Mouse (Mus musculus): ENCODE data around the gene Mdk. TPM values are rescaled to one million over a fixed set of nuclear protein-coding genes. Genes with fewer than 3 reads are reported as not detected.

Gene Mdk
- polyA plus RNA-seq (2012; rRNA removed), result 2.7 and 3.1 TPM in 2 replicates

GRCm38 (mm10) chr2:91932160-91932711 lies at the start of gene Mdk:
Gene Mdk (minus strand): TSS chr2:91932297.
- WGBS, result 19% methylated on average over 16 of the region's 16 CpGs
- no peak within 1 kb of the TSS for H3K27ac ChIP-seq (ENCODE audit: insufficient read depth, low read length)
- H3K4me1 ChIP-seq (ENCODE audit: control insufficient read depth, insufficient read depth, insufficient read length), result peaks cover 10% of the 10 kb centered on the region
- peaks cover 38% of the 10 kb centered on the region for H3K36me3 ChIP-seq (ENCODE audit: control insufficient read depth, insufficient read depth, low read length)
- H3K27me3 ChIP-seq (ENCODE audit: control insufficient read depth, insufficient read depth, low read length), result peaks cover 4% of the 10 kb centered on the region; the same call in 1 of the 2 replicates
- TF ChIP-seq CTCF (IDR thresholded peaks at IDR 0.05; ENCODE audit: extremely low read depth, insufficient read depth, insufficient read length, insufficient replicate concordance) (no peak), POLR2A (IDR thresholded peaks at IDR 0.05; ENCODE audit: low read depth, low read length) (no peak)
- DNase-seq (ENCODE audit: low read depth in 1 of 2, low spot score in 2 of 2), result no peak
- H3K4me3 ChIP-seq (ENCODE audit: extremely low read depth, insufficient read depth, insufficient read length), result no peak within 1 kb of the TSS

- Histone ChIP-seq H3K4me1 (ENCODE audit: control insufficient read depth, insufficient read depth, insufficient read length) (peaks cover 11% of the 10 kb centered on the region), H3K27ac (ENCODE audit: insufficient read depth, low read length) (no peak overlapping the region), H3K36me3 (ENCODE audit: control insufficient read depth, insufficient read depth, low read length) (no peaks in the 10 kb centered on the region), H3K4me3 (ENCODE audit: extremely low read depth, insufficient read depth, insufficient read length) (no peak overlapping the region), H3K27me3 (ENCODE audit: control insufficient read depth, insufficient read depth, low read length) (peaks cover 5% of the 10 kb centered on the region)
- 93% methylated on average over 5 of the region's 5 CpGs for whole genome bisulfite sequencing
- no peak for DNase-seq (ENCODE audit: low read depth in 1 of 2, low spot score in 2 of 2)
- TF ChIP-seq CTCF (IDR thresholded peaks at IDR 0.05; ENCODE audit: extremely low read depth, insufficient read depth, insufficient read length, insufficient replicate concordance) (no peak), POLR2A (IDR thresholded peaks at IDR 0.05; ENCODE audit: low read depth, low read length) (no peak)
Measured at GRCm38 (mm10) chr2:91980830-91981229, 48.7 kb upstream of the Mdk start.

DNA sequence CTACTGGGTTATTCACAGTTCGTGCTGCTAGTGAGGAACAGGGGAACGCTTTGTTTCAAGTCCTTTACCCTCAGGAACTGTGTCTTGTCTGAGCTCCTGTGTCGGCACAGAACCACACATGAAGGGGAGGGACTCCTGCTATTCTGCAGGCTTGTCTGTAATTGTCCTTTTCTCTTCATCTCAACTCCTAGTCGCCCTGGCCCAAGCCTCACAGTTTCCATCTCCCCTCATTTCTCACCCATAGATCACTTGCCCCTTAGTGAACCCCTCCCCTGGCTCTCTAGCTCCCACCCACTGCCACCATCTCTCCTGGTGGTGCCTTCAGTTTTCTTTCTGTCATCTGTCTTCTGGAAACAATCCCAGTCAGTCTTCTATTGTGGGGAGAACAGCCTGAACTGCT lies 48.1 kb upstream of the Mdk start:
- H3K27ac ChIP-seq (ENCODE audit: insufficient read depth, low read length), result no peak overlapping the region
- no peaks in the 10 kb centered on the region for H3K36me3 ChIP-seq (ENCODE audit: control insufficient read depth, insufficient read depth, low read length)
- H3K4me3 ChIP-seq (ENCODE audit: extremely low read depth, insufficient read depth, insufficient read length), result no peak overlapping the region
- TF ChIP-seq POLR2A (IDR thresholded peaks at IDR 0.05; ENCODE audit: low read depth, low read length) (no peak), CTCF (IDR thresholded peaks at IDR 0.05; ENCODE audit: extremely low read depth, insufficient read depth, insufficient read length, insufficient replicate concordance) (no peak)
- H3K27me3 ChIP-seq (ENCODE audit: control insufficient read depth, insufficient read depth, low read length), result peaks cover 10% of the 10 kb centered on the region
- 72% methylated on average over 4 of the region's 4 CpGs for WGBS
- no peak for DNase-seq (ENCODE audit: low read depth in 1 of 2, low spot score in 2 of 2)
- peaks cover 14% of the 10 kb centered on the region for H3K4me1 ChIP-seq (ENCODE audit: control insufficient read depth, insufficient read depth, insufficient read length)

GRCm38 (mm10) chr2:91978547-91978946 lies 46.5 kb upstream of the Mdk start:
- H3K4me3 ChIP-seq (ENCODE audit: extremely low read depth, insufficient read depth, insufficient read length), result no peak overlapping the region
- no peaks in the 10 kb centered on the region for H3K36me3 ChIP-seq (ENCODE audit: control insufficient read depth, insufficient read depth, low read length)
- no peak overlapping the region for H3K27ac ChIP-seq (ENCODE audit: insufficient read depth, low read length)
- DNase-seq (ENCODE audit: low read depth in 1 of 2, low spot score in 2 of 2), result no peak
- H3K27me3 ChIP-seq (ENCODE audit: control insufficient read depth, insufficient read depth, low read length), result peaks cover 12% of the 10 kb centered on the region
- peaks cover 8% of the 10 kb centered on the region for H3K4me1 ChIP-seq (ENCODE audit: control insufficient read depth, insufficient read depth, insufficient read length)
- TF ChIP-seq CTCF (IDR thresholded peaks at IDR 0.05; ENCODE audit: extremely low read depth, insufficient read depth, insufficient read length, insufficient replicate concordance), result no peak
- no peak for TF ChIP-seq POLR2A (IDR thresholded peaks at IDR 0.05; ENCODE audit: low read depth, low read length)
- WGBS, result 52% methylated on average over 2 of the region's 2 CpGs

DNA sequence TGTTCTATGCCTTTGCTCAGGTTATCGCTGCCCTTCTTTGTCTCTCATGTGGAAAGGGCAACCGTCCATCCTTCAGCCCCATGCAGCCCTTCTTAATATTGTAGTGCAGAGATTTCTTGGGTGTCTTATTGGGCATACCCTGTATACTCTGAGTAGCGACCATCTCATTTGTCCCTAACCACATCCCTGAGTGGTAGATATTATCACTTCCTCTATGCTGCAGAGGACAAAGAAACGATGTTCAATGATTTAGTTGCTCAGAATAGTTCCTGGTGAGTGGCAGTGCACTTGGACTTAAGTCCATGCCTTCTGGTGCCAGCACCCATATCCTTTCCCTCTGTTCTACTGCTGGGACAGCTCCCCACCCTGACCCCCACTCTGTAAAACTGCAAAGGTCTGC lies 45.9 kb upstream of the Mdk start:
- H3K4me3 ChIP-seq (ENCODE audit: extremely low read depth, insufficient read depth, insufficient read length), result no peak overlapping the region
- peaks cover 8% of the 10 kb centered on the region for H3K4me1 ChIP-seq (ENCODE audit: control insufficient read depth, insufficient read depth, insufficient read length)

GRCm38 (mm10) chr2:91975581-91976541 lies 43.8 kb upstream of the Mdk start, which contains the start of gene Dgkz:
Gene Dgkz (minus strand): TSS chr2:91975864.
- H3K36me3 ChIP-seq (ENCODE audit: control insufficient read depth, insufficient read depth, low read length), result no peaks in the 10 kb centered on the region
- peak within 1 kb of the TSS; percentile 38; the same call in 1 of the 2 replicates for H3K4me3 ChIP-seq (ENCODE audit: extremely low read depth, insufficient read depth, insufficient read length)
- H3K27me3 ChIP-seq (ENCODE audit: control insufficient read depth, insufficient read depth, low read length), result peaks cover 12% of the 10 kb centered on the region
- 7% methylated on average over 74 of the region's 79 CpGs for WGBS
- H3K4me1 ChIP-seq (ENCODE audit: control insufficient read depth, insufficient read depth, insufficient read length), result peaks cover 17% of the 10 kb centered on the region
- no peak for TF ChIP-seq POLR2A (IDR thresholded peaks at IDR 0.05; ENCODE audit: low read depth, low read length)
- TF ChIP-seq CTCF (IDR thresholded peaks at IDR 0.05; ENCODE audit: extremely low read depth, insufficient read depth, insufficient read length, insufficient replicate concordance), result no peak
- no peak for DNase-seq (ENCODE audit: low read depth in 1 of 2, low spot score in 2 of 2)
- no peak within 1 kb of the TSS for H3K27ac ChIP-seq (ENCODE audit: insufficient read depth, low read length)

More for the DNA sequence above, 45.9 kb upstream of the Mdk start:
- TF ChIP-seq CTCF (IDR thresholded peaks at IDR 0.05; ENCODE audit: extremely low read depth, insufficient read depth, insufficient read length, insufficient replicate concordance) (no peak), POLR2A (IDR thresholded peaks at IDR 0.05; ENCODE audit: low read depth, low read length) (no peak)
- Histone ChIP-seq H3K36me3 (ENCODE audit: control insufficient read depth, insufficient read depth, low read length) (no peaks in the 10 kb centered on the region), H3K27me3 (ENCODE audit: control insufficient read depth, insufficient read depth, low read length) (peaks cover 12% of the 10 kb centered on the region), H3K27ac (ENCODE audit: insufficient read depth, low read length) (no peak overlapping the region)
- WGBS, result 32% methylated on average over 4 of the region's 4 CpGs
- no peak for DNase-seq (ENCODE audit: low read depth in 1 of 2, low spot score in 2 of 2)
